Mouse (Mus musculus) C2C12 (cell line): ENCODE data around the gene AB124611.

Source experiments
- CTCF ChIP-seq: IDR thresholded peaks from one replicate; pipeline ENCODE4 v1.5.1; 2011; ENCODE audit not compliant: control insufficient read depth, insufficient read depth, insufficient read length
- MAX ChIP-seq: IDR thresholded peaks from one replicate; pipeline ENCODE4 v1.6.1; 2011; ENCODE audit warnings: mild to moderate bottlenecking, control low read depth
- USF1 ChIP-seq: IDR thresholded peaks from one replicate; pipeline ENCODE4 v1.6.1; 2011; ENCODE audit warnings: low read depth, mild to moderate bottlenecking, control low read depth, moderate library complexity

GRCm38 (mm10) chr9:21547075-21547941 lies 21.3 kb downstream of the AB124611 start:
- TF ChIP-seq CTCF (peak; percentile 38), USF1 (no peak), MAX (peak; percentile 30)
